Mouse (Mus musculus) gastrocnemius, postnatal 36 days (tissue): ENCODE data around the gene Gm42420. TPM values are rescaled to one million over a fixed set of nuclear protein-coding genes. Genes with fewer than 3 reads are reported as not detected.

Experiments
- total RNA-seq, 2 experiments: library from RNA; stranded (reverse); gene quantifications; 2 replicates each; pipeline ENCODE4 v1.2.3; 2021

Gene Gm42420
- total RNA-seq, 2 experiments from 2014 or later: 0.64 TPM; not detected in 1

Other genes starting within 250 kb of the Gm42420 start
- gene Slc37a3, start 208.1 kb upstream of the Gm42420 start, total RNA-seq: 10 to 100 TPM; 14.2 to 15.1 TPM
- gene Rab19, start 204.6 kb upstream of the Gm42420 start, total RNA-seq: not detected
- 10 to 100 TPM; 15.6 to 18.4 TPM for gene Mkrn1, start 165.3 kb upstream of the Gm42420 start, total RNA-seq
- 1 to 10 TPM; 3.0 to 3.2 TPM for gene Dennd2a, start 27.9 kb upstream of the Gm42420 start, total RNA-seq
- gene Adck2, start 11.9 kb upstream of the Gm42420 start, total RNA-seq: 1 to 10 TPM; 3.9 to 6.9 TPM
- gene Ndufb2, start 6.8 kb downstream of the Gm42420 start, total RNA-seq: 100 to 1,000 TPM; 403 to 433 TPM
- gene Braf, start 139.7 kb downstream of the Gm42420 start, total RNA-seq: 1 to 10 TPM; 5.1 to 7.1 TPM
- gene Mrps33, start 225.2 kb downstream of the Gm42420 start, total RNA-seq: 10 to 100 TPM; 52.9 to 57.6 TPM